Mouse (Mus musculus): ENCODE results near the gene Gnat3. TPM values are rescaled to one million over a fixed set of nuclear protein-coding genes. Genes with fewer than 3 reads are reported as not detected.
"Not testable (repeated sequence)": the region's sequence is repeated elsewhere in the genome, so short reads cannot be mapped to it uniquely, and the experiment has no call there.

Gene Gnat3
- polyA plus RNA-seq (2011; ENCODE audit: insufficient read length, low read depth, missing spikeins) = not detected in 2 replicates

DNA sequence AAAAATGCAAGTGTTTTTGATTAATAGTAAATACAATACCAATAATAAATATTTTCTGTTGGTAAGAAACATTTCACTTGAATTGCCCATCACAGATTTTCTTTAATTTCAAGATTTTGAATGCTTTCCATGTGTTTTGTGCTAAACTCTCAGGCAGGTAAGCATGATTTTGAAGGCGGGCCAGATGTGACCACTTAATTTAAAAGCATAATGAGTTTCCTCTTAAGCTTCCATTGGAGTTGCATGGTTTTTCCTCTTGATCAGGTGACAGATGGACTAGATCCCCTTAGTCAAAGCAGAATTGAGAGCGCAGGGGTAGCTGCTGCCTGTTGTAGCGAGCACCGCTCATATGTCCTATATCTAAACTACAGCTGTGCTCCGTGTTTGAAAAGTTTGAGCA is at the start of gene Gnat3:
Gnat3 (plus strand) TSS at position 301 of the 400 bp plus-strand sequence.
- no peak within 1 kb of the TSS for H3K27ac ChIP-seq (ENCODE audit: insufficient read depth, low read length)
- TF ChIP-seq CTCF (IDR thresholded peaks at IDR 0.05; ENCODE audit: borderline replicate concordance, insufficient read depth, low read length) (no peak), POLR2A (IDR thresholded peaks at IDR 0.05; ENCODE audit: low read depth, low read length) (no peak)
- no peaks in the 10 kb centered on the region for H3K4me1 ChIP-seq (ENCODE audit: control insufficient read depth, insufficient read depth, low read length)
- H3K4me3 ChIP-seq (ENCODE audit: insufficient read depth, low read length) = no peak within 1 kb of the TSS

DNA sequence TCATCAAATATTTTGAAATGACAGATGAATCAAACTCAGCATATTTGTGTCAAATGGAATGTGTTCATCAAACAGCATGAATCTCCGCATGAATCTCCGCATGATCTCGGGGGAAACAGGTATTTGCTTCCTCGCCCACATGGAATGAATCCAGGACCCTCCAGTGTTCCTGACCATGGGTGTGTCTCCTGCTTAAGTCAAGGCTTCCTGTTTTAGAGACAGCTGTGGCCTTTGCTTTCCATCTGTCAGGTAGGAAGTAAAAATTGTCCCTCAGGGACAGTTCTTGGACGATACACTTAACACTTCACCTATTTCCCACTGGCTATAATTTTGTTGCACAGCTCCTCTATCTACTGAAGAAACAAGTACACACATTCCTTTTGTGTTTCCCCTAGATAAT is 43.4 kb upstream of the Gnat3 start:
- no peak overlapping the region for H3K27ac ChIP-seq (ENCODE audit: insufficient read depth, low read length)
- no peaks in the 10 kb centered on the region for H3K4me1 ChIP-seq (ENCODE audit: control insufficient read depth, insufficient read depth, low read length)
- TF ChIP-seq POLR2A (IDR thresholded peaks at IDR 0.05; ENCODE audit: low read depth, low read length) = no peak
- TF ChIP-seq CTCF (IDR thresholded peaks at IDR 0.05; ENCODE audit: borderline replicate concordance, insufficient read depth, low read length) = no peak
- H3K4me3 ChIP-seq (ENCODE audit: insufficient read depth, low read length) = no peak overlapping the region

DNA sequence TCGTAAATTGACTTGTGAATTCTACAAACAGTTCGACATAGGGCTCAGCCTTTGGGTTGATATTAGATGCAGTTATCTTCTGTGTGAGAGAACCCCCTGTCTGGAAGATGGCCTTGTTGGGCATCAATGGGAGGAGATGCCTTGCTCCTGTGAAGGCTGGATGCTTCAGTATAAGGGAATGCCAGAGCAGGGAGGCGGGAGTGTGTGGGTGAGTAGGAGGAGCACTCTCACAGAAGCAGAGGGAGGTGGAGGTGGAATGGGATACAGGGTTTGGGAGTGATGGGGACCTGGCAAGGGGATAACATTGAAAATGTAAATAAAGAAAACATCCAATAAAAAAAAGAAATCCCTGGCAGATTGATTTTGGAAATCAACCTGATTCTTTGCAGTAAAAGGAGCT is 38.7 kb upstream of the Gnat3 start:
- no peak for TF ChIP-seq POLR2A (IDR thresholded peaks at IDR 0.05; ENCODE audit: low read depth, low read length)
- no peak for TF ChIP-seq CTCF (IDR thresholded peaks at IDR 0.05; ENCODE audit: borderline replicate concordance, insufficient read depth, low read length)
- Histone ChIP-seq H3K4me3 (ENCODE audit: insufficient read depth, low read length) (no peak overlapping the region), H3K27ac (ENCODE audit: insufficient read depth, low read length) (no peak overlapping the region), H3K4me1 (ENCODE audit: control insufficient read depth, insufficient read depth, low read length) (no peaks in the 10 kb centered on the region)

DNA sequence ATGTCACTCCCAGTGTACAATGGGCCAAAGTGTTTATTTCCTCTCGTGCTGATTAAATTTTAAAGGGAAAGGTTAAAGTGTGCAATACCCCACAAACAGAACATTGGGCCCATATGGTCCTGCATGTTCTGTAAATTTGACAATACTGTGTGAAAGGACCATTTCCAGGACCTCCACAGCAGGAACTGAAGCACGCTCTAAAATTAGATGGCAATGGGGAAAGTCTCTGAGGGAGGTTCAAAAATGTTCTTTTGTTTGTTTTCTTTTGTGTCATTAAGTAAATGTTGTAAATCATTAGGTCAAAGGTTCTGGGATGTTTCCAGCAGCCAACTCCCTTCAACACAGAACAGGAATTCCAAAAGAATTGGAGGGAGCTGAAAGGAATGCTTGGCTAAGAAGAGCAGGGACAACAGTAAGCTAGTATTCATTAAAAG is 38.2 kb upstream of the Gnat3 start:
- TF ChIP-seq CTCF (IDR thresholded peaks at IDR 0.05; ENCODE audit: borderline replicate concordance, insufficient read depth, low read length) (no peak), POLR2A (IDR thresholded peaks at IDR 0.05; ENCODE audit: low read depth, low read length) (no peak)
- H3K27ac ChIP-seq (ENCODE audit: insufficient read depth, low read length) = no peak overlapping the region
- H3K4me1 ChIP-seq (ENCODE audit: control insufficient read depth, insufficient read depth, low read length) = no peaks in the 10 kb centered on the region

DNA sequence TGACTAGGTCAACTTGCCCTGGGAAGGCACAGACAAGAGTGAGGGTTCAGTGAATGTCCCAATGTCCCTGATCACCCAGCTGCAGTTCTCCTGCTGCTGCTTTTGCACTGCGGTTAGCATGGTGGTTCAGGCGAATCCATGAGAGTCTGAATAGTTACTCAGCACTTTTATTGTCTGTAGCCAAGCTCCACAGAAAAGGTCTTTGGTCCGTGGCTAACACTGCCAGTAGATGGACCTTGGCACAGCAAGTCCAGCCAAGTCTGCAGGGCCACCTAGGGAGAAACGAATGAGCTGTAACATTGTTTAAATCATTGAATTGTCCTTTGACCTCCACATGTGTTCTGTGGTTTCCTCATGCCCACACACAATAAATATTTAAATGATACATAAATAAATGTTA is 33.9 kb upstream of the Gnat3 start:
- no peak overlapping the region for H3K27ac ChIP-seq (ENCODE audit: insufficient read depth, low read length)
- no peak overlapping the region for H3K4me3 ChIP-seq (ENCODE audit: insufficient read depth, low read length)
- H3K4me1 ChIP-seq (ENCODE audit: control insufficient read depth, insufficient read depth, low read length) = no peaks in the 10 kb centered on the region
- TF ChIP-seq POLR2A (IDR thresholded peaks at IDR 0.05; ENCODE audit: low read depth, low read length) (no peak), CTCF (IDR thresholded peaks at IDR 0.05; ENCODE audit: borderline replicate concordance, insufficient read depth, low read length) (no peak)

More for the DNA sequence above, 38.2 kb upstream of the Gnat3 start:
- no peak overlapping the region for H3K4me3 ChIP-seq (ENCODE audit: insufficient read depth, low read length)

DNA sequence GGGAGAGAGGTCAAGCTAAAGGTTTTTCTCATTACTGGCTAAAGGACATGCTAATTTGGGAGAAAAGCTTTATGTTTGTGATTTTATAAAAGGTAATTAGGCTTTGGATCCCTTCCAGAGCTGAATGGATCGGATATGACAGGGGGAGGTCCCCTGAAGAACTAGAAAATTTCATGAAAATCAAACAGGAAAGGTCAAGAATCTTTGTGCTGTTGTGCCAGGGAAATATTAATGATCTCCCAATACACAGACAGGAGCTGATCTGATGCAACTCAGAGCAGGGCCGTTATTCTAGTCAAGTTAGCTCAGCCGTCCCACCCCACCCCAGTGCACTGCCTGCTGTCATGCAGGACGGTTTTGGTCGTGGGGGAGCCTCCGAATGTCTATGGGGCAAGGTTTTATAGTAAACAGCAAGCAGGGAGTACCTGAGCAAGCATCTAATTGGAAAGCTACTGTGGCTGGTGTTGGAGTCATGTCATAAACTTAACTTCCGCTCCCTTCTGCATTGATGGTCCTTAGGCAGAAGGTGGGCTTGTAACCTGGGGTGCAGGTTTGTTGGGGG is 33.3 kb upstream of the Gnat3 start:
- no peak for TF ChIP-seq POLR2A (IDR thresholded peaks at IDR 0.05; ENCODE audit: low read depth, low read length)
- TF ChIP-seq CTCF (IDR thresholded peaks at IDR 0.05; ENCODE audit: borderline replicate concordance, insufficient read depth, low read length) = no peak
- Histone ChIP-seq H3K4me3 (ENCODE audit: insufficient read depth, low read length) (no peak overlapping the region), H3K27ac (ENCODE audit: insufficient read depth, low read length) (no peak overlapping the region), H3K4me1 (ENCODE audit: control insufficient read depth, insufficient read depth, low read length) (no peaks in the 10 kb centered on the region)

DNA sequence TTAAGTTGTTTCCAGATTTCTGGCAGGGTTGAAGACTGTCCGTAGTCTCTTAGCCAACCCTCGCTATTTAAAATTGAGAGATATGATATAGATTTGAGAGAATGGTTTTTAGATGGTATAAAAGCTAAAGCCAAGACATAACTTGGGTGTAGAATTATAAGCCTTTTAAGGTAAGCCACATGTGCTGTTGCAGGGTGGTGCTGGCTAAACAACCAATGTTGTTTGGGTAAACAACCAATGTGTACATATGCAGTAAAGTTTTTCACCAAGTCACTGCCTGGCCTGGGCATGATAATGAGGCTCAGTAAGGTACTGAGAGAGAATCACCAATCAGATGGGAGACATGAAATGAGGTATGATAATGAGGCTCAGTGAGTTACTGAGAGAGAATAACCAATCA is 30.8 kb upstream of the Gnat3 start:
- not testable (repeated sequence) for H3K27ac ChIP-seq (ENCODE audit: insufficient read depth, low read length); H3K4me1 ChIP-seq (ENCODE audit: control insufficient read depth, insufficient read depth, low read length); H3K4me3 ChIP-seq (ENCODE audit: insufficient read depth, low read length)

DNA sequence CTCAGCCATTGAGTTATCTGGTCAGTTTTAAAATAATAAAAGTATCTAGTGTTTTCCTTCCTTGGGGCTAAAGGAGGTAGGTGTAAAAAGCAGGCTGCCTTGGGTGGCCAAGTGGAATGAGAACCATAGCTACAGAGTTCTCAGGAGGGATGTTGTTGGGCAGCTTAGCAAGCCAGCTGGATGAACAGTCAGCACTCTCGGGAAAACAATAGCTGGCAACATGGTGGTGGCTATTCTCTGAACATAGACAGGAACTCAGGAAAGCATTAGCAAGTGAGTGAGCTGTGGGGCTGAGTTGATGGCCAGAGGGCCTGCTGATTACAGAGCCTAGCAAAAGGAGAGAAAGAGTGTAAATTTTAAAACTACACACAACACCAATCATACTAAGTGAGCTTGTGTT is 27.8 kb upstream of the Gnat3 start:
- Histone ChIP-seq H3K4me1 (ENCODE audit: control insufficient read depth, insufficient read depth, low read length) (no peaks in the 10 kb centered on the region), H3K4me3 (ENCODE audit: insufficient read depth, low read length) (no peak overlapping the region), H3K27ac (ENCODE audit: insufficient read depth, low read length) (no peak overlapping the region)
- TF ChIP-seq CTCF (IDR thresholded peaks at IDR 0.05; ENCODE audit: borderline replicate concordance, insufficient read depth, low read length) = no peak

DNA sequence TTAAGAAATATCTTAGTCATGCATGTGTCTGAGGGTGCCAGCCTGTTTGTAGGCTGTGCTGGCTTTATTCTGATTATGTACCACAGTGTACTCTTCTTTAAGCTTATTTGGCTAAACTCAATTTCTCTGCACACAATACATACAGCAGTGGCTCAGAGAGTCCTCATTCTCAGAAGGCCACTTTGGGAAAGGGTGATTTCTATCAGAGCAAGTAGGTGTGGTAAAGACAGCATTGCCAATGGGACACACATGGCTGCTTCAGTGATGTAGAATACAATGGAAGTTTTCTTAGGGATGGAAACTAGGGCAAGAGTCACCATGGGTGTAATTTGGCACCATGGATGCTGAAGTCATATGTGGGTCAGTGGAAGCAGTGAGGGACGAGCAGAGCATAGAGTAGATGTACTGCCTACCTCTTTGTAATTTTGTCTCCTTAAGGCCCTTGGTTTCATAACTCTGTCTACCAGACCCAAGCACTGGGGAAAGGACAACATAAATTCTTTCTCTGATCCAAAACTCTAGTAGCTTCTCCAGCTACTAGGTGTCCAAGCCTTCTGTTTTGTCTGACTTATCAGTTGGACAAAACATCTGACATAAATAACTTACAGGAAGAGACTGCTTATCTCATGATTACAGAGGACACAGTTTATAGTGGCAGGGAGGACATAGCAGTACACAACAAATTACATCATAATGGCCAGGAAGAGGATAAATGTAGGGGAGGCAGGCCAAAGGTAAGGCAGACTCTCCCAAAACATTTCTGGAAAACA is 24.0 kb upstream of the Gnat3 start:
- Histone ChIP-seq H3K4me3 (ENCODE audit: insufficient read depth, low read length) (no peak overlapping the region), H3K4me1 (ENCODE audit: control insufficient read depth, insufficient read depth, low read length) (no peaks in the 10 kb centered on the region), H3K27ac (ENCODE audit: insufficient read depth, low read length) (no peak overlapping the region)
- TF ChIP-seq CTCF (IDR thresholded peaks at IDR 0.05; ENCODE audit: borderline replicate concordance, insufficient read depth, low read length) (no peak), POLR2A (IDR thresholded peaks at IDR 0.05; ENCODE audit: low read depth, low read length) (no peak)

DNA sequence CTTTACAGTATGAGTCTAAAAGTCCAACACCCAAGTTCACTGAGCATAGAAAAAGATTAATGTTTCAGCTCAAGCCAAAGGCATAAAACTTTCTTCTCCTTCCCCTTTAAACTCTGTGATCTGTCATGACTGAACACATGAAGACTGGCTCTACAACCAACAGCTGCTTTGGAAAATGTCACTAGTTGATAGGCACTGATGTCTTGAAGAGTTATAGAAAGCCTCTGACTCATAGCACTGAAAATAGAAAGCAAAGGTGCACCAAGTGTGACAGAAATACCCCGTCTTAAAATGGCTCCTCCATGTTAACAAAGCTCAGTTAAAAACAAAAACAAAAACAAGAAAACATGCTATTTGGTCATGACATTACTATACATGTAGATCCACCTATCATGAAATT is 5.9 kb upstream of the Gnat3 start:
- Histone ChIP-seq H3K4me3 (ENCODE audit: insufficient read depth, low read length) (no peak overlapping the region), H3K27ac (ENCODE audit: insufficient read depth, low read length) (no peak overlapping the region), H3K4me1 (ENCODE audit: control insufficient read depth, insufficient read depth, low read length) (no peaks in the 10 kb centered on the region)
- TF ChIP-seq POLR2A (IDR thresholded peaks at IDR 0.05; ENCODE audit: low read depth, low read length) = no peak
- TF ChIP-seq CTCF (IDR thresholded peaks at IDR 0.05; ENCODE audit: borderline replicate concordance, insufficient read depth, low read length) = no peak
